Mouse (Mus musculus) megakaryocyte, embryonic 14.5 days (primary cell): Measurements from ENCODE around the gene Prkca.

Experiments used
- FLI1 ChIP-seq: IDR thresholded peaks from 2 replicates; pipeline ENCODE4 v1.6.1; 2012; ENCODE audit warnings: low read length, inconsistent platforms, mixed read lengths
- GATA1 ChIP-seq: IDR thresholded peaks from 3 replicates; pipeline ENCODE4 v1.6.1; 2012; ENCODE audit warnings: mixed read lengths, low read length, inconsistent platforms, borderline replicate concordance

DNA sequence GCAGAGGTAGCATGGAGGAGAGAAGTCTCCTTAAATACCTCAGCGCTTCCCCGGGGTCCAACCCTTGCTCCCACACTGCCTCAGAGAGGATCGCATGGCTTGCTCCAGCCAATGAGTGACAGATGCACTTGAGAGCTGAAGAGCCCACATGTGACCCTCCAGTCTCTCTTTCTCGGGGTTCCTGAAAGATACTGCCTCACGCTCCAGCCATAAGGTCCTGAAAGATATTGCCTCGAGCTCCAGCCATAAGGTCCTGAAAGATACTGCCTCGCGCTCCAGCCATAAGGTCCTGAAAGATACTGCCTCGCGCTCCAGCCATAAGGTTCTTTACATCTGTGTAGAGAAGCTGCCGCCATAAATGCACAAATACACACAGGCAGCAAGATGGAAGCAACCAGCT, 24.6 kb downstream of the Prkca start:
- no peak for TF ChIP-seq GATA1
- TF ChIP-seq FLI1: no peak
